Mouse (Mus musculus) kidney, adult 2 months (tissue): Measurements from ENCODE around the gene Mrap2. TPM values are rescaled to one million over a fixed set of nuclear protein-coding genes. Genes with fewer than 3 reads are reported as not detected.

Experiments
- DNase-seq: peaks from one replicate; pipeline ENCODE4 v3.0.0; 2021
- H3K27ac ChIP-seq: fragments of 200-500 bp; 2 replicates; pipeline ENCODE4 v1.5.1; 2012; ENCODE audit warnings: low read depth, low read length, control low read depth, inconsistent platforms; ENCODE audit not compliant: insufficient read depth
- H3K27me3 ChIP-seq: fragments of 200-500 bp; replicated peaks from 2 replicates; pipeline ENCODE4 v1.6.1; 2012; ENCODE audit warnings: mild to moderate bottlenecking, moderate library complexity, low read length, inconsistent platforms; ENCODE audit not compliant: control insufficient read depth, insufficient read depth
- H3K36me3 ChIP-seq: fragments of 200-500 bp; 2 replicates; pipeline ENCODE4 v1.6.1; 2012; ENCODE audit warnings: mild to moderate bottlenecking, moderate library complexity, low read length, inconsistent platforms; ENCODE audit not compliant: control insufficient read depth, insufficient read depth
- H3K4me1 ChIP-seq: fragments of 200-500 bp; 2 replicates; pipeline ENCODE4 v1.6.1; 2011; ENCODE audit warnings: low read length; ENCODE audit not compliant: control insufficient read depth, insufficient read depth
- H3K4me3 ChIP-seq: fragments of 200-500 bp; 2 replicates; pipeline ENCODE4 v1.5.1; 2011; ENCODE audit warnings: mild to moderate bottlenecking, low read depth, low read length, control low read depth; ENCODE audit not compliant: insufficient read depth
- CTCF ChIP-seq: fragments of 200-500 bp; conservative IDR thresholded peaks from 2 replicates; pipeline ENCODE4 v1.5.1; 2011; ENCODE audit warnings: low read depth, mild to moderate bottlenecking, control low read depth, low read length, moderate library complexity, mixed read lengths; ENCODE audit not compliant: insufficient read depth, insufficient read length
- POLR2A ChIP-seq: fragments of 200-500 bp; IDR thresholded peaks from one replicate; pipeline ENCODE4 v1.6.1; 2011; ENCODE audit warnings: low read depth, low read length, control low read depth
- WGBS: fragments of 180-500 bp; shearing (Covaris S2); methylation state at CpG from one replicate; pipeline ENCODE4 v1.1.7; 2018; 5-methylcytosine and 5-hydroxymethylcytosine counted together
- polyA plus RNA-seq: library from polyadenylated mRNA; depleted of rRNA; stranded (reverse); fragments of >200 nt; gene quantifications from 2 replicates; pipeline ENCODE4 v1.2.3, GENCODE M21; 2012

Mrap2 gene
- polyA plus RNA-seq, 1 experiment: 0.28 TPM

GRCm38 (mm10) chr9:87152641-87153325, 8.7 kb downstream of the Mrap2 start:
- DNase-seq: no peak
- Histone ChIP-seq H3K4me1 (no peaks in the 10 kb centered on the region), H3K36me3 (no peaks in the 10 kb centered on the region), H3K4me3 (no peak overlapping the region), H3K27ac (no peak overlapping the region), H3K27me3 (no peaks in the 10 kb centered on the region)
- TF ChIP-seq CTCF (no peak), POLR2A (no peak)
- WGBS: 100% methylated on average over 1 of the region's 1 CpGs

GRCm38 (mm10) chr9:87162559-87162958, 18.5 kb downstream of the Mrap2 start:
- H3K4me3 ChIP-seq: no peak overlapping the region
- TF ChIP-seq CTCF: no peak
- no peak for TF ChIP-seq POLR2A
- no peaks in the 10 kb centered on the region for H3K4me1 ChIP-seq
- no peaks in the 10 kb centered on the region for H3K36me3 ChIP-seq
- H3K27ac ChIP-seq: no peak overlapping the region
- H3K27me3 ChIP-seq: no peaks in the 10 kb centered on the region; the same call in 1 of the 2 replicates
- WGBS: 74% methylated on average over 4 of the region's 4 CpGs
- no peak for DNase-seq

GRCm38 (mm10) chr9:87167001-87167830, 23.1 kb downstream of the Mrap2 start:
- WGBS: 77% methylated on average over 9 of the region's 9 CpGs
- no peaks in the 10 kb centered on the region; the same call in 1 of the 2 replicates for H3K27me3 ChIP-seq
- H3K27ac ChIP-seq: no peak overlapping the region
- no peaks in the 10 kb centered on the region for H3K36me3 ChIP-seq
- DNase-seq: no peak
- no peaks in the 10 kb centered on the region for H3K4me1 ChIP-seq
- no peak overlapping the region for H3K4me3 ChIP-seq
- TF ChIP-seq CTCF (no peak), POLR2A (no peak)

- TF ChIP-seq POLR2A: no peak
- no peak for TF ChIP-seq CTCF
- Histone ChIP-seq H3K36me3 (no peaks in the 10 kb centered on the region), H3K4me3 (no peak overlapping the region), H3K27me3 (no peaks in the 10 kb centered on the region), H3K27ac (no peak overlapping the region), H3K4me1 (no peaks in the 10 kb centered on the region)
- no peak for DNase-seq
- WGBS: 59% methylated on average over 3 of the region's 3 CpGs
Observed at GRCm38 (mm10) chr9:87168051-87168450, 23.9 kb downstream of the Mrap2 start.

GRCm38 (mm10) chr9:87169144-87169543, 25.0 kb downstream of the Mrap2 start:
- Histone ChIP-seq H3K4me1 (no peaks in the 10 kb centered on the region), H3K4me3 (no peak overlapping the region), H3K36me3 (no peaks in the 10 kb centered on the region), H3K27ac (no peak overlapping the region), H3K27me3 (no peaks in the 10 kb centered on the region)
- DNase-seq: no peak
- 83% methylated on average over 12 of the region's 12 CpGs for WGBS
- TF ChIP-seq POLR2A: no peak
- TF ChIP-seq CTCF: no peak

- Histone ChIP-seq H3K27me3 (no peaks in the 10 kb centered on the region), H3K36me3 (no peaks in the 10 kb centered on the region), H3K4me3 (no peak overlapping the region), H3K27ac (no peak overlapping the region), H3K4me1 (no peaks in the 10 kb centered on the region)
- 76% methylated on average over 3 of the region's 3 CpGs for WGBS
- DNase-seq: no peak
- TF ChIP-seq POLR2A (no peak), CTCF (no peak)
Observed at GRCm38 (mm10) chr9:87170891-87171290, 26.8 kb downstream of the Mrap2 start.

- 76% methylated on average over 3 of the region's 3 CpGs for WGBS
- no peaks in the 10 kb centered on the region for H3K27me3 ChIP-seq
- DNase-seq: no peak
- H3K36me3 ChIP-seq: no peaks in the 10 kb centered on the region
- H3K4me3 ChIP-seq: no peak overlapping the region
- no peak overlapping the region for H3K27ac ChIP-seq
- no peak for TF ChIP-seq POLR2A
- TF ChIP-seq CTCF: no peak
- no peaks in the 10 kb centered on the region for H3K4me1 ChIP-seq
Observed at GRCm38 (mm10) chr9:87171517-87171916, 27.4 kb downstream of the Mrap2 start.
